Mouse (Mus musculus) cerebellum, postnatal 36 days (tissue): Measurements from ENCODE around the gene Spag9.

ENCODE experiments used
- DNase-seq, 2 experiments: peaks; one replicate each; pipeline ENCODE4 v3.0.0; 2021 to 2022; ENCODE audit warnings: mixed read lengths in 2 of 2

Gene Spag9

DNA sequence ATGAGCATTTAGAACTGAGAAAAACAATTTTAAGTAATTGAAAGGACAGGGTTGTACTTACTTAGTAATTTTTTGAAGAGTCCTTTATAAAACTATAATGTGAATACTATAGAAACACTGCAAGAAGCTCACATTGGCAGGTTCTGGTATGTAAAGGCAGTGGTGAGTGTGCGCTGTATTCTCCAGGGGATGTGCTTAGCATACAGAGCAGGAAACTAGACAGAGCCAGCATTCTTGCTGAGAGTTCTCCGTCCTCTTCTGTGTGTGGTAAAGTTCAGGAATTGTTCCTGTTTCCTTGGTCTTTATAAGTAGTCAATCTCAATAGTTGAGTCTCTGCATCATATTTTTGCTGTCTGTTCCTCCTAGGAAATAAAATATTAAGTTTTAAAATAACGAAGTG, 59.0 kb downstream of the Spag9 start:
- no peak for DNase-seq

DNA sequence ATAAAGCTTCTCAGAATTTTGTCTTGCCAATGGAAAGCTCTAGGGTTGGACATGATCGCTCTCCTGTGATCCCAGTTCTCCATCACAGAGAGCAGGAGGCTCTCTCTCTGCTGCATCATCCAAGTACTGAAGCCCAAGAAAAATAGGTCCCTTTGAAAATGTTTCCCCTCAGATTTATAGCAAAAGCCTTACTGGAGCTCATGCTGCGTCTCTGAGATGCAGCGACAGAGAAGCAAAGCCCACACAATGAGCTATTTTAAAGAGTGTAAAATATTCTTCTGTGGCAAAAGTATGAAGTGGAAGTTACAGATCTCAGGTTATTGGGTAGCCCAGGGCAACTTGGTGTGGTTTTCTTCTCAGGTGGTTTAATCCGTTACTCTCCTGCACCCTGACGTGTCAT, 68.0 kb downstream of the Spag9 start:
- DNase-seq, result no peak

- DNase-seq, result no peak
These were observed 74.6 kb downstream of the Spag9 start for GRCm38 (mm10) chr11:94070455-94070854.

DNA sequence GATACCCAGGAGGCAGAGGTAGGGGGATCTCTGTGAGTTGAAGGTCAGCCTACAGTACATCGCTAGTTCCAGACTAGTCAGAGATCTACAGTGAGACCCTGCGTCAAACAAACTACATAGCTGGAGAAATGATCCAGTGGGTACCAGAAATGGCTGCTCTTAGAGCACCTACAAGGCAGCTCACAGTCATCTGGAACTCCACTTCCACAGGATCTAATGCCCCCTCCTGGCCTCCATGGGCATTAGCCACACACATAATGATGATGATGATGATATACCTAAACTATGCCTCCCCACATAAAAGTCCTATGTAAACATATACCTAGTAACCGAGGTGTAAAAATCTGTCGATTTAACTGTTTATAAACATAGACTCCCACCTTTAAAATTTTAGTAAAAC, 77.4 kb downstream of the Spag9 start:
- DNase-seq, result no peak

DNA sequence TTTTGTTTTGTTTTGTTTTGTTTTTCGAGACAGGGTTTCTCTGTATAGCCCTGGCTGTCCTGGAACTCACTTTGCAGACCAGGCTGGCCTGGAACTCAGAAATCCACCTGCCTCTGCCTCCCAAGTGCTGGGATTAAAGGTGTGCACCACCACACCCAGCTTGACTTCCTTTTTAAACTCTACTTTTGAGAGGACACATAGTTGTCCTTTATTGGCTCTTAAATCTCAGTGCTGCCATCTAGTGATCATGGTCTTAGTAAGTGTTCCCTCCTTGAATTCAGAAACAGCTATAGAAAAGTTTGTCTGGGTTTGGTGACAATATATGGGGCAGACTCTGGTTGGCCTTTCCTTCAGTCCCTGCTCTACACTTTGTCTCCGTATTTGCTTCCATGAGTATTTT, 91.1 kb downstream of the Spag9 start:
- peak in 1 of 2 experiments; percentile 27 for DNase-seq

- no peak for DNase-seq
These were observed 94.6 kb downstream of the Spag9 start for GRCm38 (mm10) chr11:94090496-94090895.

DNA sequence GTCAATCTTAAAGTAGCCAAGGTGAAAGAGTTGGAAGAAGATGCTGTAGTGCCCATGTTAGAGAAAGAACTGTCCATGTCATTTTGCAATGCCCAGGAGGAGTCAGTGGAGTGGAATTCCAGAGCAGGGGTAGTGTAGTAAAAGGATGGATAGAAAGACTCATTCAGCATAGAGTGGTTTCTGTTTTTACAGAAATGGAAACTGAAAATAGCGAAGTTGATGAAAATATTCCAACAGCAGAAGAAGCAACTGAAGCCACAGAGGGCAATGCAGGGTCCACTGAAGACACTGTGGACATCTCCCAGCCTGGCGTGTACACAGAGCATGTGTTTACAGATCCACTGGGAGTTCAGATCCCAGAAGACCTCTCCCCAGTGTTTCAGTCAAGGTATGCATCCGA, 101.6 kb downstream of the Spag9 start:
- no peak for DNase-seq

DNA sequence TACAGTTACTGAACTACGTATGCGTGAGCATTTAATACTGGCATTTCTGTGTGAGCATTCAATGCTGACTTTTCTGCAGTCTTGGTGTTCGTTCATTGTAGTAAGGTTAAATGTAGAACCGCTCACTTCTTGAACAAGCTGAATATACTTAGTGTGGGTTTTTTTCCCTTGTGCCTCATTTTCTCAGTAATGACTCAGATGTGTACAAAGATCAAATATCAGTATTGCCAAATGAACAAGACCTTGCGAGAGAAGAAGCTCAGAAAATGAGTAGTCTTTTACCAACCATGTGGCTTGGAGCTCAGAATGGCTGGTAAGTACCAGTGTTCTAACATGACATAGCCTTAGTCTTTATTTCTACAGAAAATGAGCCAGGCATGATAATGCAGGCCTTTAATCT, 102.9 kb downstream of the Spag9 start:
- DNase-seq, result no peak

DNA sequence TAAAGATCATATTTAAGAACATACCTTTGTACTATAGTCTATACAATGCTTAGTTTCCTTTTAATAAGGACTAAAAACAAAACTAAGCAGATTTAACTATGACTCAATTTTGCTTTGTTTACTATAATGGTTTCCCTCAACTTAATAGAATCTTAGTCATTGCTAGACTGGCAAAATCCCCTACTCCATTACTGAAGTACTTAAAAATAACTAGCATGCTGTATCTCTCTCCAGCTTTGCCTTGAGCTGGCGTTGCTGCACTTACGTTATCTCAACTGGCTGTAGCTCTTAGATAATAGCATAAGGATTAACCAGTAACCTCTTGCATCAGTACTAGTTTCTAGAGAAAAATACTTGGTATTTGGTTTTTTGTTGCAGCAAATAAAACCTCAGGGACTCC, 117.9 kb downstream of the Spag9 start:
- DNase-seq, result no peak

DNA sequence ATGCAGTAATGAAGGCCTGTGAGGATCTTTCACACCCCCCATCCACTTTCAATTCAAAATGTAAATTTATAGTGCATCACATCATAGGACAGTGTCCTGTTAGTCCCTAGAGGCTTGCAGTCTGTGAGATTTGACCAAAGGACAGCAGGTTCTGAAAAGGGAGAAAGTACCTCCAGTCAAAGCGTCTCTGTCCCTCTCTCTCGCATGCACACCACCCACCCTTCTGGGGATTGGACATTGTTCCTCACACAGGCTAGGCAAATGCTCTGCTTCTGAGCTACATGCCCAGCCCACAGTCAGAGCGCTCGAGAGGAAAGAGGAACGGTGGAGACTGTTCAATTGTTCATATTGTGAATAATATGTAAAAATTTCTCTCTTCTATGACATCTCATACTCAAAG, 119.5 kb downstream of the Spag9 start:
- no peak for DNase-seq

DNA sequence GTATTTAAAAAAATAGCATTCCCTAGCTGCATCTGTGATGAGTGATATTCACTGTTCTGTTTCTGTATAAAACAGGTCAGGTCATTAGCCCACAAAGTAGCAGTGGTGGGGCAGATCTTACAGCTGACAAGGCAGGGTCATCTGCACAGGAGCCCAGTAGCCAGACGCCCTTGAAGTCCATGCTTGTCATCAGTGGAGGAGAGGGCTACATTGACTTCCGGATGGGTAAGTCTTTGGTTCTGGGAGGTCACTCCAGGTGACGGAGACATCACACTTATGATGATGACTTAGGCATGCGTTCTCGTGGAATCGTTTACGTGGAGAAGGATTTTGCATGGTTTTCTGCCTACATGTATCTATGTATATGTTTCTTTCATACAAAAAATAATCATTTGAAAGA, 120.8 kb downstream of the Spag9 start:
- no peak for DNase-seq

DNA sequence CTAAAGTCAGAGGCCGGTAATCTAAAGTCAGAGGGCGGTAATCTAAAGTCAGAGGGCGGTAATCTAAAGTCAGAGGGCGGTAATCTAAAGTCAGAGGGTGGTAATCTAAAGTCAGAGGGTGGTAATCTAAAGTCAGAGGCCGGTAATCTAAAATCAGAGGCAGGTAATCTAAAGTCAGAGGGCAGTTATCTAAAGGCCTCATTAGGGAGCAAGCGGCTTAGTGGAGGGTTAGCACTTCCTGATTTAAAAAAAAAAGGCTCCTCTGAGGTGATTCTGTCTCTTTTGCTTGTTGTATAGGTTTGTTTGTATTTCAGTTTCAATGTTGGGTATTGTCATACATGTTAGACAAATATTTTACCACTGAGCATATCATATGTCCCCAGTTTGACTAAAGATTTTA, 121.9 kb downstream of the Spag9 start:
- no peak for DNase-seq

- no peak for DNase-seq
These were observed 122.7 kb downstream of the Spag9 start for GRCm38 (mm10) chr11:94118612-94119011.

DNA sequence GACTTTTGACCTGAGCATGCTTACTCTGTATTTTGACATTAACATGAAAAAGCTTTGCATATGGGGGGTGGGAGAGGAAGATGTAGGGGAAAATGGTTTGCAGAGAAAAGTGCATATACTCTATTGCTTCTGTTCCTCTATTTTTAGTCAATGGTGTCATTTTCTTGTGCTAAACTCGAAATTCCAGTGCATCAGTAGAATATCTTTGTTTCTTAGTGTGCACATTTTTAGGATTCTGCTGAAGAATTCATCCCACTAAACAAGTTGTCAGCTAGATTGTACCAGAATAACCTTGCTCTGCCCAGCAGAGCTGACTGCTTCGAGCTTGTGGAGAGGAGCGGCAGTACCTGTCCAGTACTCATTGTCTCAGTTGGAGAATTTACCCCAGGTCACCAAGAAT, 124.8 kb downstream of the Spag9 start:
- DNase-seq, result no peak

DNA sequence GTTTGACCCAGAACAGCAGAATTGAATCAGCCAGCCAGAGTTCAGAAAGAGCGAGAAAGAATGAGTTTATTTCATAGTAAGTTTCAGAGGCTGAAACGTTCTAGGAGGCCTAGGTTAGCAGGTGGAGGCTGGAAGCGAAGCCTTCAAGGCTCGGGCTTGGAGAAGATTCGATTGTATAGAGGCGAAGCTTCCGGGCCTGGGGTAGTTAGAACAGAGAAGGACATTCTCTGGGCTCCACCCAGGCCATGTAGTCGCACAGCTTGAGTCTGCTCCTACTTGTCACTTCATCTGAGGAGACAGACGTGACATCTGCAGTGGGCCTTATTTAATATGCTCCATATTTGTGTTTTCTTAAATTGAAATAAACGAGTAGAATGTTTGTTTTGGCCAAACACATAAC, 125.6 kb downstream of the Spag9 start:
- no peak for DNase-seq

DNA sequence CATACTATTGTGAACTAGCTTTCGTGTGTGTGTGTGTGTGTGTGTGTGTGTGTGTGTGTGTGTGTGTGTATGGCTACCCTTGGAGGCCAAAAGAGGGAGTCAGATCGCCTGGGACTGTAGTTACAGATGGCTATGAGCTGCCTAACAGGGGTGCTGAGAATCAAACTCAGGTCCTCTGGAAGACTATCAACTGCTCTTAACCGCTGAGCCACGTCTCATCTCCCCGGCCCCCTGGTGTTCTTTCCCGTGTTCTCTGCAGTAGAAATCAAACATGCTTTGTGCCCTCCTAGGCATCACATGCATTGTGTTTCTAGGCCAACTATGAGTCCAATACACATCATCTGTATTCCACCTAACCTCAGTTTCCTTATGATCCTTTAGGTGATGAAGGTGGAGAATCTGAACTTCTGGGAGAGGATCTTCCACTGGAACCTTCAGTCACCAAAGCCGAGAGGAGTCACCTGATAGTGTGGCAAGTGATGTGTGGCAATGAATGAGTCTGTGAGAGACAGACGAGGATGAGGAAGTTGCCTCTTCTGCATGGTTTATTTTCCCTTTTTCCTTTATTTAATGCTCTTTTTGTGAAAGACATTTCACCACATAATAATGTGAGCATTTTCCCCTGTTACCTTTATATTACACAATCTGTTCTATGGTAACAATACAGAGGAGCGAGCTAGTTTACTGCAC, 126.6 kb downstream of the Spag9 start:
- no peak for DNase-seq

GRCm38 (mm10) chr11:94126701-94127100, 130.8 kb downstream of the Spag9 start:
- peak in 1 of 2 experiments; percentile 18 for DNase-seq

DNA sequence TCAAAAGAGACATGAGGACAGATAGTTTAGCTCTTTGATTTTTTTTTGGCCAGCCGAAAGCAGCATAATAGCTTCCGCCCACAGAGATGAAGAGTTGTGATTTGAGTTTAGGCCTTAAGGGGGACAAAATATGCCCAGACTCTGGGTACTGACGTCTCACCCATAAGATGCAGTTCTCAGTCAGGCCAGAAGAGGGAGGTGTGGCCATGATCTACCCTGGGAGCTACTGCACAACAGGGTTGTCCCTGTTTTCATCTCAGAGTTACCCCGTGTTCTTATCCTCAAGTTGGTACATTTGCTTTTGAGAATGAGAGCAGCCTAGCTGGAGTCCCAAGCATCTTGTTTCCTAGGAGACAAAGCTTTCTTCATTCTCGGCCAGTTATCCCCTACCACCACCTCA, 132.1 kb downstream of the Spag9 start:
- peak; percentile 85 to 89 for DNase-seq

DNA sequence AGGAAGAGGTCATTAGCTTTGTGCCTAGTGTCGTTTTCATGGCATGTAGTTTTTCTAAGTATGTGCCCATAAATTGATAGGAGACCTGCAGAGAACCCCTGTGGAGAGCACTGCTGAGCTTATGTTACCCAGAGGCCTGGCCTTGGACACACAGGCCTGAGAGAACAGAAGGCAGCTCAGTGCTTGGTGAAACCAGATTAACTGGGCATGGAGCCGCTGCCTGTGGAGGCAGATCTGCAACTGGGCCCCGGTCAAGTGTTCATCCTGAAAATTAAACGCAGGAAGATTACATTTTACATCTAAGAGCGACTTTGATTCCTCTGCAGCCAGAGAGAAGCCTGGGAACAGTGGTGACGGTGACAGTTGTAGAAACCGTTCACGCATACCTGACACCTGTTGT, 132.6 kb downstream of the Spag9 start:
- DNase-seq, result peak; percentile 62 to 64

DNA sequence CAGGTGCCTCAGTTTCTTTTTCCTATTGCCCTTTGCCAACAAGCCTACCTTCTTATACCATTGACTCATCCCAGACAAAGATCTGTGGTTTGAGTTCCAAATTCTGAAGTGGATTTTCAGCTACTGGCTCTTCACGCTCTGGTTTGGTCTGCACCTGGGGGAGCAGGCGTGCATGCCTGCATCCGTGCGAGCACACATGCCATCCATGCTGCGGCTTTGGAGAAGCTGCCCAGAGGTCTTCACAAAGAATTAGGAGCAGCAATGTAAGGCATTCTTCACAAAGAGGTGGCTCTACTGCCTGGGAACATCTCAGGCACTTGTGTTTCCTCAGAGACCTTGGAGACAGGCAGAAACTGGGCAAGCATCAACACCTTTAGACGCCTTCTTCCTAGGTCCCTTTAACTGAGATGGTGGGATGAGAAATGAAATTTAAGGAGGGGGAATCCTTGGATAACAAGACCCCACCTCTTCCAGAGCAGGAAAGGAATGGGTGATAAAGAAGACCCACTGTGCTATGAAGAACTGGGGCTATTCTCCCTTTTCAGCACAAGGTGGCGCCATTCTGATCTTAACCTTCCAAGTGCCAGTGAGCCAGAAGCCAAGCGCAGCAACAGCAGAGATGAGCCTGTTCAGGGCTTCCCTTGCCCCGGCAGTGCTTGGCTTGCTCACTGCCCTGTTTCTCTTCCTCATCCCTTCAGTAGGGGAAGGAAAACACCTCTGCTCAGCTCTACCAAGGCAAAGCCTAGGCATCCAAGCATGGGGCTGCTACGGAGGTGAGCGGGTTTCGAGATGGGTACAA, 133.6 kb downstream of the Spag9 start:
- DNase-seq, result peak; percentile 72 to 73

GRCm38 (mm10) chr11:94130118-94131095, 134.5 kb downstream of the Spag9 start:
- DNase-seq, result no peak

DNA sequence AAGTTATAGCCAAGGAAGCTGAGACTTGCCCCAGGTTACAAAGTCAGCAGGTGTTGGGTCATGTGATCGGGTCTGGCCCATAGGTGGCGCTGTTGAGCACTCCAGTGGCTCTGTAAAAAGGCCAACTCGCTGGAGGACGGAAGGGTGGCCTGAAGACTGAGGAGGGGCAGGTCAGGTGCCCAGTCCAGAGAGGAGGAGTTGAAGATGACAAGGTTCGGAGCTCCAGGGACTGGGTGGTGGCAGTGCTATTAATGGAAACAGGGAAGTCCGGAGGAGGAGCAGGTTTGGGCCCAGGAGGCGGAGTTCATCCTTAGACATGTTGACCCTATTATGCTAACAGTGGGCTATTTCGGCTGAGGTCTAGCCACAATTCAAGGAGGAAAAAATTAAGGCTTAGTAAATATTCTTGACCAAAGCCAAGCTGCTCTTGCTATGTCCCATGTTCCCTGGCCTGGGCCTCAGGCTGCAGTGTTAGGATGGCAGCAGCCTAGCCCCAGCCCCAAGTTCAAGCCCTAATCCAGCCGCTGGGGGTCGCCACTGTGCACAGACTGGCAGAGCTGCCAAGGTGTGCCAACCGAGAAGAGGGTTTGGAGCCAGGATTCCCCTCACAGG, 137.6 kb downstream of the Spag9 start:
- DNase-seq, result peak; percentile 94 to 96
